Mouse (Mus musculus): ENCODE measurements around the gene Bbs9. TPM values are rescaled to one million over a fixed set of nuclear protein-coding genes. Genes with fewer than 3 reads are reported as not detected.

The Bbs9 gene
- polyA plus RNA-seq, 1 experiment, result 3.3 TPM

- no peak overlapping the region for H3K4me3 ChIP-seq (ENCODE audit: insufficient read depth, poor library complexity, severe bottlenecking)
- no peaks in the 10 kb centered on the region for H3K79me3 ChIP-seq (ENCODE audit: low read depth)
- no peak for TF ChIP-seq FOSL1 (IDR thresholded peaks at IDR 0.05; ENCODE audit: insufficient read depth, low read length, poor library complexity, severe bottlenecking)
- TF ChIP-seq CEBPB (IDR thresholded peaks at IDR 0.05; ENCODE audit: low read depth), result no peak
- no peak for TF ChIP-seq MYOG (IDR thresholded peaks at IDR 0.05; ENCODE audit: control insufficient read depth, extremely low read depth, insufficient read length)
- TF ChIP-seq MAX (IDR thresholded peaks at IDR 0.05), result no peak
- no peak for TF ChIP-seq CTCF (IDR thresholded peaks at IDR 0.05; ENCODE audit: control insufficient read depth, insufficient read depth, insufficient read length)
- no peak for TF ChIP-seq MYOD1 (IDR thresholded peaks at IDR 0.05; ENCODE audit: control insufficient read depth, insufficient read length, low read depth)
- TF ChIP-seq USF1 (IDR thresholded peaks at IDR 0.05; ENCODE audit: low read depth), result no peak
- H3ac ChIP-seq (ENCODE audit: control insufficient read depth, insufficient read length, low read depth), result no peak overlapping the region
- H3K27me3 ChIP-seq (ENCODE audit: control insufficient read depth, insufficient read depth, insufficient read length), result no peaks in the 10 kb centered on the region
- H3K36me3 ChIP-seq (ENCODE audit: control insufficient read depth, insufficient read depth), result no peaks in the 10 kb centered on the region
- no peaks in the 10 kb centered on the region for H3K79me2 ChIP-seq (ENCODE audit: control insufficient read depth, insufficient read depth)
These were observed 231.8 kb downstream of the Bbs9 start for GRCm38 (mm10) chr9:22707166-22707913.

- H3K36me3 ChIP-seq (ENCODE audit: control insufficient read depth, insufficient read depth), result no peaks in the 10 kb centered on the region
- H3K27me3 ChIP-seq (ENCODE audit: control insufficient read depth, insufficient read depth, insufficient read length), result no peaks in the 10 kb centered on the region
- no peak overlapping the region for H3ac ChIP-seq (ENCODE audit: control insufficient read depth, insufficient read length, low read depth)
- H3K4me3 ChIP-seq (ENCODE audit: insufficient read depth, poor library complexity, severe bottlenecking), result no peak overlapping the region
- TF ChIP-seq CEBPB (IDR thresholded peaks at IDR 0.05; ENCODE audit: low read depth) (no peak), CTCF (IDR thresholded peaks at IDR 0.05; ENCODE audit: control insufficient read depth, insufficient read depth, insufficient read length) (peak; percentile 76), MYOD1 (IDR thresholded peaks at IDR 0.05; ENCODE audit: control insufficient read depth, insufficient read length, low read depth) (no peak), MYOG (IDR thresholded peaks at IDR 0.05; ENCODE audit: control insufficient read depth, extremely low read depth, insufficient read length) (no peak)
- no peaks in the 10 kb centered on the region for H3K79me3 ChIP-seq (ENCODE audit: low read depth)
- no peaks in the 10 kb centered on the region for H3K79me2 ChIP-seq (ENCODE audit: control insufficient read depth, insufficient read depth)
These were observed 233.6 kb downstream of the Bbs9 start for GRCm38 (mm10) chr9:22708970-22709726.

- no peaks in the 10 kb centered on the region for H3K36me3 ChIP-seq (ENCODE audit: control insufficient read depth, insufficient read depth)
These were observed 234.5 kb downstream of the Bbs9 start for GRCm38 (mm10) chr9:22710032-22710431.

GRCm38 (mm10) chr9:22711339-22711738 lies 235.8 kb downstream of the Bbs9 start:
- TF ChIP-seq CEBPB (IDR thresholded peaks at IDR 0.05; ENCODE audit: low read depth) (no peak), CTCF (IDR thresholded peaks at IDR 0.05; ENCODE audit: control insufficient read depth, insufficient read depth, insufficient read length) (no peak), FOSL1 (IDR thresholded peaks at IDR 0.05; ENCODE audit: insufficient read depth, low read length, poor library complexity, severe bottlenecking) (no peak), MYOD1 (IDR thresholded peaks at IDR 0.05; ENCODE audit: control insufficient read depth, insufficient read length, low read depth) (no peak), MYOG (IDR thresholded peaks at IDR 0.05; ENCODE audit: control insufficient read depth, extremely low read depth, insufficient read length) (no peak), MAX (IDR thresholded peaks at IDR 0.05) (no peak), USF1 (IDR thresholded peaks at IDR 0.05; ENCODE audit: low read depth) (no peak)
- no peaks in the 10 kb centered on the region for H3K36me3 ChIP-seq (ENCODE audit: control insufficient read depth, insufficient read depth)
- H3ac ChIP-seq (ENCODE audit: control insufficient read depth, insufficient read length, low read depth), result no peak overlapping the region
- no peaks in the 10 kb centered on the region for H3K27me3 ChIP-seq (ENCODE audit: control insufficient read depth, insufficient read depth, insufficient read length)
- H3K79me2 ChIP-seq (ENCODE audit: control insufficient read depth, insufficient read depth), result no peaks in the 10 kb centered on the region
- no peaks in the 10 kb centered on the region for H3K79me3 ChIP-seq (ENCODE audit: low read depth)
- no peak overlapping the region for H3K4me3 ChIP-seq (ENCODE audit: insufficient read depth, poor library complexity, severe bottlenecking)

More at GRCm38 (mm10) chr9:22710032-22710431, 234.5 kb downstream of the Bbs9 start:
- no peaks in the 10 kb centered on the region for H3K79me3 ChIP-seq (ENCODE audit: low read depth)
- no peaks in the 10 kb centered on the region for H3K79me2 ChIP-seq (ENCODE audit: control insufficient read depth, insufficient read depth)
- H3K27me3 ChIP-seq (ENCODE audit: control insufficient read depth, insufficient read depth, insufficient read length), result no peaks in the 10 kb centered on the region
- TF ChIP-seq CEBPB (IDR thresholded peaks at IDR 0.05; ENCODE audit: low read depth) (no peak), MYOD1 (IDR thresholded peaks at IDR 0.05; ENCODE audit: control insufficient read depth, insufficient read length, low read depth) (no peak), MYOG (IDR thresholded peaks at IDR 0.05; ENCODE audit: control insufficient read depth, extremely low read depth, insufficient read length) (no peak), FOSL1 (IDR thresholded peaks at IDR 0.05; ENCODE audit: insufficient read depth, low read length, poor library complexity, severe bottlenecking) (no peak), USF1 (IDR thresholded peaks at IDR 0.05; ENCODE audit: low read depth) (no peak), CTCF (IDR thresholded peaks at IDR 0.05; ENCODE audit: control insufficient read depth, insufficient read depth, insufficient read length) (no peak), MAX (IDR thresholded peaks at IDR 0.05) (no peak)
- no peak overlapping the region for H3ac ChIP-seq (ENCODE audit: control insufficient read depth, insufficient read length, low read depth)
- H3K4me3 ChIP-seq (ENCODE audit: insufficient read depth, poor library complexity, severe bottlenecking), result no peak overlapping the region

GRCm38 (mm10) chr9:22712743-22713142 lies 237.2 kb downstream of the Bbs9 start:
- Histone ChIP-seq H3ac (ENCODE audit: control insufficient read depth, insufficient read length, low read depth) (no peak overlapping the region), H3K36me3 (ENCODE audit: control insufficient read depth, insufficient read depth) (no peaks in the 10 kb centered on the region), H3K27me3 (ENCODE audit: control insufficient read depth, insufficient read depth, insufficient read length) (no peaks in the 10 kb centered on the region), H3K79me3 (ENCODE audit: low read depth) (no peaks in the 10 kb centered on the region), H3K4me3 (ENCODE audit: insufficient read depth, poor library complexity, severe bottlenecking) (no peak overlapping the region), H3K79me2 (ENCODE audit: control insufficient read depth, insufficient read depth) (no peaks in the 10 kb centered on the region)
- TF ChIP-seq MYOG (IDR thresholded peaks at IDR 0.05; ENCODE audit: control insufficient read depth, extremely low read depth, insufficient read length) (no peak), MAX (IDR thresholded peaks at IDR 0.05) (no peak), MYOD1 (IDR thresholded peaks at IDR 0.05; ENCODE audit: control insufficient read depth, insufficient read length, low read depth) (no peak), FOSL1 (IDR thresholded peaks at IDR 0.05; ENCODE audit: insufficient read depth, low read length, poor library complexity, severe bottlenecking) (no peak), CTCF (IDR thresholded peaks at IDR 0.05; ENCODE audit: control insufficient read depth, insufficient read depth, insufficient read length) (no peak), CEBPB (IDR thresholded peaks at IDR 0.05; ENCODE audit: low read depth) (no peak), USF1 (IDR thresholded peaks at IDR 0.05; ENCODE audit: low read depth) (no peak)
